Mouse (Mus musculus): Measurements from ENCODE around the gene Grin2a. TPM values are rescaled to one million over a fixed set of nuclear protein-coding genes. Genes with fewer than 3 reads are reported as not detected.

Gene Grin2a
- polyA plus RNA-seq, 2 experiments: not detected

- Histone ChIP-seq H3K27me3 (ENCODE audit: control insufficient read depth, insufficient read depth, low read length) (no peaks in the 10 kb centered on the region), H3K9ac (replicated peaks) (no peak overlapping the region), H3K9me3 (ENCODE audit: control insufficient read depth, low read length) (no peaks in the 10 kb centered on the region), H3K4me2 (ENCODE audit: low read depth) (no peak overlapping the region), H3K27ac (no peak overlapping the region), H3K4me3 (ENCODE audit: insufficient read depth in 1 of 2, low read depth in 2 of 2, low read length in 2 of 2) (no peak overlapping the region), H3K4me1 (replicated peaks; ENCODE audit: control insufficient read depth in 2 of 2, insufficient read depth in 2 of 2, low read length in 1 of 2) (peaks cover 0 to 2% of the 10 kb centered on the region in 2 experiments; a peak in 1 of 4 replicates), H3K36me3 (replicated peaks; ENCODE audit: control insufficient read depth, insufficient read depth, low read depth) (no peaks in the 10 kb centered on the region)
- ATAC-seq (ENCODE audit: insufficient read depth) (no peak), DNase-seq (ENCODE audit: low read depth in 3 of 3, low spot score in 3 of 3) (no peak)
- TF ChIP-seq CTCF (IDR thresholded peaks at IDR 0.05; ENCODE audit: low read depth) (peak; percentile 36; the same call in 1 of the 2 replicates), EP300 (IDR thresholded peaks at IDR 0.05; ENCODE audit: low read depth) (no peak)
Observed at GRCm38 (mm10) chr16:9523314-9523713, 472.0 kb downstream of the Grin2a start.

Other genes starting within 250 kb of the Grin2a start
- gene Rpl39l, start 174.7 kb upstream of the Grin2a start, polyA plus RNA-seq (2012; rRNA removed): 1.2 and 1.3 TPM in 2 replicates
- 0.94 and 1.3 TPM in 2 replicates for gene Rpl39l, start 174.7 kb upstream of the Grin2a start, polyA plus RNA-seq (2014; fragmentation: Nextera tagmentation; extraction: Ambion mirVana)
- 0.11 and 0.19 TPM in 2 replicates for gene Atf7ip2, start 197.2 kb upstream of the Grin2a start, polyA plus RNA-seq (2012; rRNA removed)
- 0.10 and 0.25 TPM in 2 replicates for gene Atf7ip2, start 197.2 kb upstream of the Grin2a start, polyA plus RNA-seq (2014; fragmentation: Nextera tagmentation; extraction: Ambion mirVana)

All from liver, embryonic 14.5 days (tissue).